Mouse (Mus musculus) forebrain, embryonic 16.5 days (tissue): ENCODE data around the gene Gja3. TPM values are rescaled to one million over a fixed set of nuclear protein-coding genes. Genes with fewer than 3 reads are reported as not detected.
"Not testable (repeated sequence)": the region's sequence is repeated elsewhere in the genome, so short reads cannot be mapped to it uniquely, and the experiment has no call there.

Experiments used
- ATAC-seq: fragments of 200-750 bp; cut with Nextera tagmentation; 2 replicates; pipeline ENCODE4 v1.8.0; 2017; ENCODE audit warnings: mild to moderate bottlenecking, moderate library complexity
- H3K27ac ChIP-seq: fragments of 300-500 bp; sonication (generic); 2 replicates; pipeline ENCODE4 v1.5.1; 2014; ENCODE audit warnings: low read length, control low read depth
- H3K27me3 ChIP-seq: fragments of 300-500 bp; sonication (generic); replicated peaks from 2 replicates; pipeline ENCODE4 v1.6.1; 2014; ENCODE audit warnings: low read length; ENCODE audit not compliant: control insufficient read depth, insufficient read depth
- H3K36me3 ChIP-seq: fragments of 300-500 bp; sonication (generic); 2 replicates; pipeline ENCODE4 v1.6.1; 2014; ENCODE audit not compliant: control insufficient read depth, insufficient read depth
- H3K4me1 ChIP-seq: fragments of 300-500 bp; sonication (generic); replicated peaks from 2 replicates; pipeline ENCODE4 v1.6.1; 2014; ENCODE audit warnings: low read length; ENCODE audit not compliant: control insufficient read depth, insufficient read depth
- H3K4me2 ChIP-seq: fragments of 300-500 bp; sonication (generic); 2 replicates; pipeline ENCODE4 v1.6.1; 2014; ENCODE audit warnings: mild to moderate bottlenecking, low read length, control low read depth
- H3K4me3 ChIP-seq: fragments of 300-500 bp; sonication (generic); replicated peaks from 2 replicates; pipeline ENCODE4 v1.5.1; 2014; ENCODE audit warnings: mild to moderate bottlenecking, low read length, control low read depth
- H3K9ac ChIP-seq: fragments of 300-500 bp; sonication (generic); replicated peaks from 2 replicates; pipeline ENCODE4 v1.6.1; 2014; ENCODE audit warnings: low read depth, low read length, control low read depth
- H3K9me3 ChIP-seq: fragments of 300-500 bp; sonication (generic); 2 replicates; pipeline ENCODE4 v1.6.1; 2016; ENCODE audit warnings: low read length; ENCODE audit not compliant: control insufficient read depth
- whole genome bisulfite sequencing: fragments of 180-500 bp; shearing (Covaris S2); extraction: QIAGEN DNeasy Blood & Tissue Kit; methylation state at CpG from one replicate; pipeline ENCODE4 v1.1.7; 2014; 5-methylcytosine and 5-hydroxymethylcytosine counted together
- polyA plus RNA-seq: library from polyadenylated mRNA; unstranded; fragments of >200 nt; fragmentation: Nextera tagmentation; extraction: Ambion mirVana; gene quantifications from 2 replicates; pipeline ENCODE4 v1.2.1, GENCODE M21; 2015

Gene Gja3
- polyA plus RNA-seq, 1 experiment from 2014 or later = 0.10 TPM

DNA sequence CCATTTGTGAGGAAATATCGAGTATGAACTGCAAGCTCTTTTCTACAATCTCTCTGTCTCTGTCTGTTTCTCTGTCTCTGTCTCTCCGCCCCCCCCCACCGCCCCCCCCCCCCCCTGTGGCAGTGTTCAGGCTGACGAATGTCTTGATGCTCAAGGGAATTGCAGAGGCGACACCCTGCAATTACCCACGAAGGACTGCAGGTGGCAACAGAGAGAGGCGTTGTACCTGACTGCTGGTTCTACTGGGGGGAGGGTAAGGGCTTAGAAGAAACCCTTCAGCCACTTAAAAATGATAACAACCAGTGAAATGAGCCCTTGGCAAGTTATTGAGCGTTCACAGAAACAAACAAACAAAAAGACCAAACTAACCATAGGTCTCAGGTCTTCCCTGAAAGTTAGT, 35.1 kb upstream of the Gja3 start:
- 12% methylated on average over 7 of the region's 8 CpGs for WGBS
- no peak overlapping the region for H3K4me3 ChIP-seq
- H3K27me3 ChIP-seq = no peaks in the 10 kb centered on the region
- no peak for ATAC-seq
- H3K4me2 ChIP-seq = no peak overlapping the region
- no peaks in the 10 kb centered on the region for H3K4me1 ChIP-seq
- no peaks in the 10 kb centered on the region for H3K36me3 ChIP-seq
- H3K27ac ChIP-seq = no peak overlapping the region
- H3K9me3 ChIP-seq = no peaks in the 10 kb centered on the region
- H3K9ac ChIP-seq = no peak overlapping the region

GRCm38 (mm10) chr14:57090001-57090400, 32.1 kb upstream of the Gja3 start:
- Histone ChIP-seq H3K9ac (no peak overlapping the region), H3K36me3 (no peaks in the 10 kb centered on the region), H3K4me3 (no peak overlapping the region), H3K27ac (no peak overlapping the region), H3K4me2 (no peak overlapping the region), H3K9me3 (no peaks in the 10 kb centered on the region), H3K27me3 (no peaks in the 10 kb centered on the region), H3K4me1 (no peaks in the 10 kb centered on the region)
- WGBS = 61% methylated on average over 2 of the region's 2 CpGs
- no peak for ATAC-seq

DNA sequence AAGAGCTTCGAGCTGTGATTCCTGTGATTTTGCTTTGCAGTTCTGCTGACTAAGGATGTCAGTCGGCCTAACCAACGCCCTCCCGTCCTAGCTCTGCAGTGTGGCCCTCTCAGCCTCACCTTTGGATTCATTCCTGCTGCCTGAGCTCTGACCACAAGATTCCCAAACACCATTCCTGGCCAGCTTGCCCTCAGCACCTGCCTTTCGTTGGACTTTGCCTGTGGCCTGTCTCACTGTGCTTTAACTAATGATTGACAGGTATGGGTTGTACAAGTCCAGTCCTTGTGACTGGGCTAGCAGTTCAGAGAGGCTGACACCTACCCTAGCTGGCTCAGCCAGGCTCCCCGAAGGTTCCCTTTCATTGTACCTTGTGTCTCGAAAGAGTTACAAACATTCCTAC, 31.2 kb upstream of the Gja3 start:
- no peak for ATAC-seq
- Histone ChIP-seq H3K27ac (no peak overlapping the region), H3K4me3 (no peak overlapping the region), H3K9ac (no peak overlapping the region), H3K4me2 (no peak overlapping the region), H3K36me3 (no peaks in the 10 kb centered on the region), H3K27me3 (no peaks in the 10 kb centered on the region), H3K9me3 (no peaks in the 10 kb centered on the region), H3K4me1 (no peaks in the 10 kb centered on the region)
- WGBS = 85% methylated on average over 7 of the region's 7 CpGs

GRCm38 (mm10) chr14:57084180-57084668, 26.3 kb upstream of the Gja3 start:
- no peak for ATAC-seq
- Histone ChIP-seq H3K9me3 (no peaks in the 10 kb centered on the region), H3K4me1 (no peaks in the 10 kb centered on the region), H3K9ac (no peak overlapping the region), H3K4me2 (no peak overlapping the region), H3K36me3 (no peaks in the 10 kb centered on the region), H3K27me3 (no peaks in the 10 kb centered on the region), H3K4me3 (no peak overlapping the region), H3K27ac (no peak overlapping the region)
- WGBS = 67% methylated on average over 11 of the region's 11 CpGs

DNA sequence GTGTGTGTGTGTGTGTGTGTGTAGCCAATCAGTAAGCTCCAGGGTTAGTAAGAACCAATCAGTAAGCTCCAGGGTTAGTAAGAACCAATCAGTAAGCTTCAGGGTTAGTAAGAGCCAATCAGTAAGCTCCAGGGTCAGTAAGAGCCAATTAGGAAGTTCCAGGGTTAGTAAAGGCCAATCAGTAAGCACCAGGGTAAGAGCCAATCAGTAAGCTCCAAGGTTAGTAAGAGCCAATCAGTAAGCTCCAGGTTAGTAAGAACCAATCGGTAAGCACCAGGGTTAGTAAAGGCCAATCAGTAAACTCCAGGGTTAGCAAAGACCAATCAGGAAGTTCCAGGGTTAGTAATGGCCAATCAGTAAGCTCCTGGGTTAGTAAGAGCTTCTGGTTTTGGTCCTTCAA, 25.0 kb upstream of the Gja3 start:
- Histone ChIP-seq H3K9ac (no peak overlapping the region), H3K27ac (no peak overlapping the region), H3K36me3 (no peaks in the 10 kb centered on the region), H3K9me3 (no peaks in the 10 kb centered on the region), H3K4me2 (no peak overlapping the region), H3K4me1 (no peaks in the 10 kb centered on the region), H3K27me3 (no peaks in the 10 kb centered on the region), H3K4me3 (no peak overlapping the region)
- ATAC-seq = no peak
- 92% methylated on average over 1 of the region's 1 CpGs for WGBS

DNA sequence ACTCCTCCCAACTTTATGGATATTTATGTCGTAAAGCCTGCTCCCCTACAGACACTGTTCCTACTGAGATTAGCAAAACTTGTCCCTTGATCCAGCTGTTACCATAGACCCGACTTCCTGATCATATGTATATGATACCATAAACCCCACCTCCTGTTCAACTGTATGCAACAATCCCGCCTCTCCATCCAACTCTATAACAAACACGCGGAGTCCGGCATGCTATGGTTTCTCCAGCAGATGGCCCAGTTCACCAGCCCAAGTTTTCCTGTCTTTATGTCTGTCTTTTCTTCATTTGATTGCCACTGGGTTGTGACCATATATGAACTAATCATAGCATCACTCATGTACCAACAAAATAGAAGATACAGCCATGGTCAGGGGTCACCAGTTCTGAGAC, 17.6 kb upstream of the Gja3 start:
- no peak overlapping the region for H3K4me2 ChIP-seq
- no peaks in the 10 kb centered on the region for H3K9me3 ChIP-seq
- H3K9ac ChIP-seq = no peak overlapping the region
- H3K27me3 ChIP-seq = no peaks in the 10 kb centered on the region
- H3K27ac ChIP-seq = no peak overlapping the region
- no peak for ATAC-seq
- no peak overlapping the region for H3K4me3 ChIP-seq
- H3K4me1 ChIP-seq = no peaks in the 10 kb centered on the region
- H3K36me3 ChIP-seq = no peaks in the 10 kb centered on the region
- WGBS = 88% methylated on average over 6 of the region's 6 CpGs

GRCm38 (mm10) chr14:57069906-57070305, 12.0 kb upstream of the Gja3 start:
- ATAC-seq, H3K9ac ChIP-seq, H3K27ac ChIP-seq, H3K4me1 ChIP-seq, H3K4me2 ChIP-seq, H3K9me3 ChIP-seq, H3K36me3 ChIP-seq, H3K4me3 ChIP-seq, H3K27me3 ChIP-seq: not testable (repeated sequence)
- WGBS = 0% methylated on average over 2 of the region's 2 CpGs

- no peaks in the 10 kb centered on the region for H3K4me1 ChIP-seq
- H3K36me3 ChIP-seq = no peaks in the 10 kb centered on the region
- ATAC-seq = no peak
- no peak overlapping the region for H3K9ac ChIP-seq
- no peaks in the 10 kb centered on the region for H3K27me3 ChIP-seq
- H3K4me3 ChIP-seq = no peak overlapping the region
- H3K9me3 ChIP-seq = no peaks in the 10 kb centered on the region
- H3K4me2 ChIP-seq = no peak overlapping the region
- no peak overlapping the region for H3K27ac ChIP-seq
These were observed 8.2 kb upstream of the Gja3 start for GRCm38 (mm10) chr14:57066053-57066452.

GRCm38 (mm10) chr14:57060052-57060451, 2.2 kb upstream of the Gja3 start:
- not testable (repeated sequence) for ATAC-seq, H3K36me3 ChIP-seq, H3K27ac ChIP-seq, H3K9ac ChIP-seq, H3K9me3 ChIP-seq, H3K4me2 ChIP-seq, H3K4me3 ChIP-seq
- peaks cover 37% of the 10 kb centered on the region for H3K27me3 ChIP-seq
- 0% methylated on average over 1 of the region's 1 CpGs for WGBS
- H3K4me1 ChIP-seq = peaks cover 12% of the 10 kb centered on the region

DNA sequence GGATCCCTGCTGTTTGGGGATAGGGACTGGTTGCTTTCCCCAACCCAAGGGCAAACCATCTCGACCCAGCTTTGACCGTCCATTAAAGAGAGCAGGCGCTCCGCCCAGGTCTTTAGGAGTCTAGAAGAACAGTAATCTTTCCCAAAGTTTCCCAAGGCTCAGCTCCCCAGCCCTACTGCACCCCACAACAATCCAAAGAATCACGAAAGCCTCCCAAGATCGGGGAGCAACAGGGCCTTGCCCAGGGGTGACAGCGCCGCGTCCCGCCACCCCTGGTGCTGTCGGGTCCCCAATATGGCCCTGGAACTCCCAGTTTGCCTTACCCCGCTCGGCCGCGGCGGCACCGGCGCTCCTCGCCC, 717 bp downstream of the Gja3 start:
- peak overlapping the region; percentile 49 for H3K4me3 ChIP-seq
- peak overlapping the region; percentile 87 for H3K4me2 ChIP-seq
- no peaks in the 10 kb centered on the region for H3K36me3 ChIP-seq
- H3K9ac ChIP-seq = peak overlapping the region; percentile 45
- H3K9me3 ChIP-seq = no peaks in the 10 kb centered on the region
- peaks cover 37% of the 10 kb centered on the region for H3K27me3 ChIP-seq
- H3K4me1 ChIP-seq = peaks cover 12% of the 10 kb centered on the region
- no peak overlapping the region for H3K27ac ChIP-seq
- 2% methylated on average over 18 of the region's 19 CpGs for WGBS
- ATAC-seq = no peak
